Mouse (Mus musculus) brain, adult 2 months (tissue): ENCODE measurements around the gene Mmaa.

ENCODE experiments used
- DNase-seq: peaks from one replicate; pipeline ENCODE4 v3.0.0; 2011; ENCODE audit warnings: low read depth, low spot score

The Mmaa gene

DNA sequence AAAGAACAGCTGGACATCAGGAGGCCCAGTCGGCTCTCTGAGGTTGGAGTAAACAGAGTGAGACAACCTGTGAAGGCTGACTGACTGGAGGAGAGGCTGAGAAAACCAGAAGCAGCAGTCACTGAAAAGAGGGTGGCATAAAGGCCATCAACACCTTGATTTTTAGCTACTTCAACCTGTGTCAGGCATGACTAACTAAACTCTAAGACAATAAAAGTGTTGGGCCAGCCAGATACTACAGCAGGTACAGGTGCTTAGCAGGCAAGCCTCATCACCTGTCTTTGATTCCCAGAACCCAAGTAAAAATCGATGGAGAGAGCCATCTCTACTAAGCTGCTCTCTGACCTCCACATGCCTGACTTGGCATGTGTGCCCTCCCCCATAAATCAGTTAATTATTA is 6.1 kb downstream of the Mmaa start:
- no peak for DNase-seq

DNA sequence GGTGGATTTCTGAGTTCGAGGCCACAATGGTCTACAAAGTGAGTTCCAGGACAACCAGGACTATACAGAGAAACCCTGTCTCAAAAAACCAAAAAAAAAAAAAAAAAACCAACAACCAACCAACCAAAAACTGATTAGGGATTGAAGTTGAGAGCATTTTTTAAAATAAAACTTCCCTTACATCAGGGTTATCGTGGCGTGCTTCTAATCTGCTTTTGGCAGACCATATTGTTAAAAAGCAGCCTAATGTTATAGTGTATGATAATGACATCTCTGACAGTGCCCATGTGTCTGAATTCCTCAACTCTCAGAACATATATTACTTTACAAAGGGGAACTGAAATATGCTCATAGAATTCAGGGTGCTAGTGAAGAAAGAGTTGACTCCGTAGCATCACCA is 6.5 kb downstream of the Mmaa start:
- no peak for DNase-seq

DNA sequence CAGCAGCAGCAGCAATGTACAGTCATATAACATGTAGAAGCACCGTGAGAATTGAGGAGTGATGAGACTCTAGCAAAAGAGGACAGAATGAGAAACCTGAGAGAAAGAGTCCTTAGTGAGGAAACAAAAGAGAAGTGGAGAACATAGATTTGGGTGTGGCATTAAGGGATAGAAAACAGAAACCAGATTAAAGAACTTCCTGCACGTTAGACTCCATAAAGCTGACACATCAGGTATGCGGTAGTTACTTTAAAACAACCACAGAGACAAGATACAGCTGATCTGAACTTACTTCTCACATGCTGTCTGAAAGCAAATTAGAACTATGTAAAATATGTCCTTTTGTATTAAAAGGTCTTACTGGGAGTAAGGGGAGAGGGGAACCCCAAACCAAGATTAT is 8.3 kb downstream of the Mmaa start:
- DNase-seq = no peak

DNA sequence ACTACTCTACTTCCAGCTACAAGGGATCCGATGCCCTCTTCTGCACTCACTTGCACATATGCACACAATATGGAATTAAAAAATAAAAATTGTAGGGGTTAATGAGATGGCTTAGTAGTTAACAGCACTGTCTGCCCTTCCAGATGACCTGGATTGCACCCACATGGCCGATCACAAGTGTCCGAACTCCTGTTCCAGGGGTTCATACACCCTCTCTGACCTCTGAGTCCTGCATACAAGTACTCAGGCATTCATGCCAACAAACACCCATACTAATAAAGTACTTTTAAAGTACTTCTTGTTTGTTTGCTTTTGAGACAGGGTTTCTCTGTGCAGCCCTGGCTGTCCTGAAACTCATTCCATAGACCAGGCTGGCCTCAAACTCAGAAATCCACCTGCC is 10.1 kb downstream of the Mmaa start:
- DNase-seq = no peak

DNA sequence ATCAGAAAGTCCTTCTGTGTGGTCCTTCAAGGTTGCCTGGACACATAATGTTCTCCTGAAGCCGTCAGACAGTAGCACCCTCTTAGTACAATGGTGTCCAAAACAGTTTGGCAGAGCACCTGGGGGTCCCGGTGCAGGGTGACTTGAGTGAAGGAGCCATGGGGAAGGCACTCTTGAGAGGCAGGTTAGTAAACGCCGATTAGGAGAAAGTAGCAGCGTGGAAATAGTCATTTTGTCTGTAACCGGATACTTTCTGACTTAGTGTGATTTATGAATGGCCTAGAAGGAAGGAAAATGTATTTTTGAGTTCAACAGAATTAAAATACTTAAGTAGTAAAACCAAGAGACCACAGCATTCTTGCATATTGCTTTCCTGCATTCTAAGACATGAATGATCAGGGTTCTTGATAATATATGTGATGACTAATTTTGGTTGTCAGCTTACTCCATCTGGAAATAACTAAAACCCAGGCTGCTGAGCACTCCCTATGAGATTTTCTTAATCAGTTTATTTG is 13.3 kb downstream of the Mmaa start:
- DNase-seq = no peak

DNA sequence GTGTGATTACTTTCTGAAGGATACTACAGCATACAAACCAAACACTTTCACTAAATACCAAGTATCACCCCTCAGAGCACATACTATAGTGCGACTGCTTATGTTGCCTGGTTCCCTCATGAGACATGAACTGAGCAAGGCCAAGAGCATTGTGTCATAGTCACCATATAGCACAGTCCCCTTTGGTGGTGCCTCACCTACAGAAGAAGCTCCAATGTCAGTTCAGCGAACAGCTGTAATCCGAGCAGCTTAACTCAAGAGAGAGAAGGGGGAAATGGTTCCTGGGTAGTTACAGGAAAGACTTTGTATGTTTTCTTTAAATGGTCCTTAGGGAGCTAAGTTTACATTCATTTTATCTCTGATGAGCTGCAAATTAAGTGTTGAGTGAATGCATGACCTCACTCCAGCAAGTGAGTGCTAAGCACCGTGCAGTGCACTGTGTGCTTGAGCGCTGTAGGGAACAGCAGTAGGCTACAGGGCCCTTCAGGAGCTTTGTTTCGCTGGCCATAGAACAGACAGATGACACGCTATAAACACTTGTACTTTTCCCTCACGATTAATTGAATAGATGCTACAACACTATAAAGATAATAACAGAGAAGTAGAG is 17.4 kb downstream of the Mmaa start:
- no peak for DNase-seq

DNA sequence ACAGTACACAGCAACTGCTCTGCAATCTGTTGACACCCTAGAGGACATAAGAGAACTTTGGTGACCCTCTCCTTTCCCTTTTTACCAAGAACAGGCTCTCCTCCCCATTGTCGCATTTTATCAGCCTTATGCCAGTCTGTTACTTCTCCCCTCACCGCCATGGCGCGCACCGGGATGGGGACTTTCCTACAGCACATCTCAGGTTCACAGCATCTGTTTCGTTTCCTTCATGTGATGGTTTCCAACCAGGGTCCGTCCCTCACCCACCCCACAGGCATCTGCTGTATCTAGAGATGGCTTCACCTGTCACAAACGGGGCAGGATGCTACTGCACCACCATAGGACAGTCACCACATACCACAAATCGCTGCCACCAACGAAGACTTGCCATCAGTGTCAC is 19.8 kb downstream of the Mmaa start:
- DNase-seq = no peak

DNA sequence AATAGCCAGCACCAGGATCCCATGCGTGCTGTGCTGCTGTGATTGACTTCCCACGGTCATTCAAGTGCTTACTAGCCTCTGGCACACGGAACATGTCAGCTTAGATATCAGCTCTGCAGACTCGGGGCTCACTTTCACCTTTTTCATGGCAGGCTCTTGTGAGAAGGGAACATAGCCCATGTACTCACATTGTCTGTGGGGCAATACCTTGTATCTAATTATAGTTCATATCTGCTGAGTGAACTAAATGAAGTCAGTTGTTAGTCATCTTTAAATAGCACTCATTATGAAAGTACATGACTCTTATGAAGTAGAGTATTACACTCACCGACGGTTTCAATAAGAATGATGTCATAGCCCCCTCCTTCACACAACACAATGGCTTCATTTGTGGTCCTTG is 21.0 kb downstream of the Mmaa start:
- DNase-seq = no peak

DNA sequence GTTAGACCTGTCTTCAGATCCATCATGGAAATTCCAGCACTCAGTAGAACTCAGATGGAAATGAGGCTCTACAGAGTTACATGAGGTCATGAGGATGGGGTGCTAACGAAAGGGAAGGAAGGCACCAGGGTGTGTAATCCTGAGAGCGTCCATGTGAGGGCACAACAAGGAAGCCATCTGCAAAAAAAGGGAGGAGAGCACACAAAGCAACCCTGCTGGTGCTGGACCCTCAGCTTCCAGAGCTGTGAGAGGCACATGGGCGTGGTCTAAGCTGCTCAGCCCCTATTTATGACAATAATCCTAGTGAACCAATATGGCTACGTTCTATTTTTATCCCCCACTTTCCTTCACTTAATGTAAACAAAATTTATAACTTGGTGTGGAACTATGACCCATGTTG is 22.1 kb downstream of the Mmaa start:
- no peak for DNase-seq

DNA sequence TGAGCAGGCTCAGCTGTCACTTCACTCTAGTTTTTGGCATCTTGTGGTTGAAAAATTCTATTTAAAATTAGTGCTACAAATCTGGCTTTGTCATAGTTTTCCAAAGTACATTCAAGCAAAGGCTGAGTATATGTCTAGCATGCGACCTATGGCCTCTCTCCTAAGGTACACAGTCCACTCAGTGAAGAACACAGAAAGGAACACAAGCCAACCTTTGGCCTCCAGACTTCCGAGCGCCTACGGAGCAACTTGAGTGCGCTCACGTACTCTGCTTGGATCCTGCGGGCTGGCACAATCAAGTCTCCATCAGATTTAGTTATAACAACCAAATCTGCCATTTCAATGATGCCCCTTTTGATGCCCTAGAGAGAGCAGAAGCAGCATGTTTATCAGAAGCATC is 25.8 kb downstream of the Mmaa start:
- DNase-seq = no peak

DNA sequence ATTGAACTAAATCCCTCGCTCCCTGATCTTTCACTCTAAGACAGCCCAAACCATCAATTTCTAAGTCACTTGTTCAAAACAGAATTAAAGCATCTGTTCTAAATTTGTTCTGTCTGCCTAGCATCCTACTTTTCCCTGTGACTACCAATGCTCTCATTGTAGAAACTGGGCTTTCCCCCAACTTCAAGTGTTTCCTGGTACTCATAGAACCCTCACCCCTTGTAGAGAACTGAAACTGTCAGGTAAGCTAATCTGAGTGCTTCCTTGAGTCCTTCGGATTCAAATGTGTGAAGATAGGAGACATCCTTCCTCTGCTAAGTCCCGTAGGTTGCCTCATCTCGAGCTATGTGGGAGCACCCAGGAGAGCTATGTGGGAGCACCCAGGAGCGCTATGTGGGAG is 32.8 kb downstream of the Mmaa start:
- no peak for DNase-seq

DNA sequence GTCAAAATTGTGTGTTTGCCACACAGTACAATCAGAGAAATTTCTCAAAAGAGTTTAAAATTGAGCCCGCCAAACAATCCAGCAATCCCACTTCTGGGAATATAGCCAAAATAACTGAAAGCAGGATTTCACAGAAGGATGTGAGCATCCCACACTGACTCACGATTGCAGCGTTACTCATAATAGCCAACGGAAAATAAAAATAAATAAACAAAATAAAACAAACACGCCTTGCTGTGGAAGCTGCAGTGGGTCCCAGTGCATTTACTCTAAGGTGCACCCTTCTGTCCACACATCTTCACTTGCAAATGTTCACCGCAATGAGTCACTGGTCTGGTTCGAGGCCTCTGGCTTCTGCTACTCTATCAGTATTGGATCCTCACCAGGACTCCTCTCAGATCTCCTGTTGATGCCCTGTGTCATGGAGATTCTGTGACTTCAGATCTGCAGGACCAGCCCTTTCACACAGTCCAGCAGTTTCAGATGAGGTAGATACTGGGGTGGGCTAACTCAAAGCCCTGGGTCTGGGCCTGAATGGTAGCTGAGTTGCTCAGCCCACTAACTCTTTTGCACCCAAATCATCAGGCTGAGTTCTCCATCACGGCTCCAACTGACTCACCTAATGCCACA is 38.5 kb downstream of the Mmaa start:
- peak; percentile 24 for DNase-seq

DNA sequence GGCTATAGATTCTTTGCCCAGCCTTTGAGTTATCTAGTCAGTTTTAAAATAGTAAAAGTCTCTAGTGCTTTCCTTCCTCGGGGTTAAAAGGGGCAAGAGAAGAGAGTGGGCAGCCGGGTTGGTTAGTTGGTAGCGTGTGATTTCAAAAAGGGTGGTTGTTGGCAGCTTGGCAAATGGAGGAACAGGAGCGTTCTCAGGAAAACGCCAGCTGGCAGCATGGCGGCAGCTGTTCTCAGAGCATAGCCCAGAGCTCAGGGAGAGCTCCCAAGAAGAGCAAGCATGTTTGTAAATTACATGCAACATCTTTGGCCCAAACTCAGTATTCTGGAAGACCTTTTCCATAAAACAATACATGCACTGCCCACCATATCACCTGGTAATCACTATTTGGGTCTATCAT is 41.0 kb downstream of the Mmaa start:
- DNase-seq = peak; percentile 53

DNA sequence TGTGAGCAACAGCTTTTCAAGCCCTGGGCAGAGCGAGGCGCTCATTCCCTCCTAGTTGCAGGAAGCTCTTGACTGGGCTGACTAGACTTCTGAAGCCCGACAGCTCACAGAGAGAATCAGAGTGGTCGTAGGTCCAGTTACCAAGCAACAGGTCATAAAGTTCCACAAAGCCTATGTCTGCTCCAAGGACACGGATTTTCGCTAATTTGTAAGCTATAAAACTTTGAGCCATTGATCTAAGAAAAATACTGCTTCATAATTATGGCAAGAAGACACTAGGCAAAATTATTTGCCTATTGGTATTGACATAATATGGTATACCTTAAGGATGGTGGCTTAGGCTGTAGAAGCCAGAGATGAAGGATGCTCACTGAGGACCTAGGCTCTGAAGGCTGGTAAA is 46.3 kb downstream of the Mmaa start, which contains the start of gene 1700011L22Rik:
Gene 1700011L22Rik (minus strand): TSS at position 101 of the 400 bp plus-strand sequence.
- no peak for DNase-seq

DNA sequence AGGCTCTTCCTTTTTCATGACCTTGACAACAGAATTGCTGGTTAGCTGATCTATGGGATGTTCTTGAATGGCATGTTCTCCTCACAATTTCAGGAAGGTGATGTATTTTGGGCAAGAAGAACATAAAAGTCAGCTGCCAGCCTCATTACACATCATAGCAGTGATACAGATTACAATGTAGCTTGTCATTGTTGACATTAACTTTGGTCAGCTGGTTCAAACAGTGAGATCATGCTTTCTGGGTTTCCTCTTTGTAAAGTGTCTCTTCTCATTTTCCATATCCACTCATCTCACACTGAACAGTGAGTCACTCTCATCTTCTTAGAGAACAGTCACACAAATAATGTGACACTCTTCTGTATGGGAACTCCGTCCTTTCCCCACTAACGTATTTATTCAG is 51.3 kb downstream of the Mmaa start:
- no peak for DNase-seq

DNA sequence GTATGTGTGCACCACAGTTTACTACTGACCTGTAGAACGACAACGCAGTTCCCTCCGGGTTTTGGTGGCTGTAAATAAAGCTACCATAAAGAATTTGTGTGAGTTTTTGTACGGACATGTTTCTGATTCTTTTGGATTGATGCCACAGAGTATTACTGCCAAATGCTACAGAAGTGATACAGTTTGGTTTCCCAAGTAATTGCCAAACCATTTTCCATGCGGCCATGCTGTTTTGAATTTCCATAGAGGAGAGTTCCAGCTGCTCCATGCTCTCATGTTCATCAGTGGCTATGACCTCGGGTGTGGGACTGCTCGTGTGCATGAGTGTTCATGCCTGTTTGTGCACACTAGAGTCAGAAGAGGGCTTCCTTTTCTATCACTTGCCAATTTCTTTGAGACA is 54.7 kb downstream of the Mmaa start:
- DNase-seq = no peak

DNA sequence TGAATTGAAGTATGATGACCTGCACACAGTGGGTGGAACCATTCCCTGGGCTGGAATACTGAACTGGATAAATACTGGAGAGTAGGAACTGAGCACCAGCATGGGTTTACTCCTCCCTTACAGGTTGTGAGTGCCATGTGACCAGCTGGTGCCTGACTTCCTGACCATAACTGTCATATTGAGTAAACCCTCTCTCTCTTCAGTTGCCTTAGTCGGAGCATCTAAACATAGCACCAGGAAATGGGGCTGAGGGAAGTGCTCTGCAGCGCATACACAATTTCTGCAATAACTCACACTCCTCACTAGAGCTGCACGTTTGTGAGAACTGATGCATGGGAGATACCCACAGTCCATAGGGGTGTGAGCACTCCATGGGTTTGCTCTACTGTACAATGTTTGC is 55.4 kb downstream of the Mmaa start:
- no peak for DNase-seq

DNA sequence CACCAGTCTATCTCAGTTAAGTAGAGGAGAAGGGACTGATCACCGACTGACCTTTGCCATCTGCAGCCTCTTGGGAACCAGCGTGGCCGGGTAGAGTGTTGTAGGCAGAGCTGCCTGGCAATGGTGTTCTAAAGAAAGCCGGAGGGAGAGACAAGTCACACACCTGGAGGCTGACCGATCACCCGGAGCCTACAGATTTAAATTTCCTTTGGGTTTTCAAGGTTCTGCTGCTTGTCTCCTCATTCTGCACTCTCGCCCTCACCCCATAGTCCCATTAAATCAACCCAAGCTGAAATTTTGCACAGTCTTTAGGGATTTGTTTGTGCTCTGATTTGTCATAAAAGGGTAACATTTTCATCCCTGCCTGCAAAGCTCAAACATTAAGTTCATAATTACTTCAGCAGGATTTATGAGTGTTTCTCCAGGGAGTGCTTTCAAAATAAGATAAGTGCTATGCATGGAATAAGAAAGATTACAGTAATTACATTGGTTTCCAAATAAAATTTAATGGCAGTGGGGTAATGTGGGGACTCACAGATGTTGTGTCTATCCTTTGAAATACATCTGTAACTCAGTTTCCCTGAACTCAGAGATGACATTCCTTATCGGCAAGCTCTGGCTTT is 65.4 kb downstream of the Mmaa start:
- DNase-seq = no peak

DNA sequence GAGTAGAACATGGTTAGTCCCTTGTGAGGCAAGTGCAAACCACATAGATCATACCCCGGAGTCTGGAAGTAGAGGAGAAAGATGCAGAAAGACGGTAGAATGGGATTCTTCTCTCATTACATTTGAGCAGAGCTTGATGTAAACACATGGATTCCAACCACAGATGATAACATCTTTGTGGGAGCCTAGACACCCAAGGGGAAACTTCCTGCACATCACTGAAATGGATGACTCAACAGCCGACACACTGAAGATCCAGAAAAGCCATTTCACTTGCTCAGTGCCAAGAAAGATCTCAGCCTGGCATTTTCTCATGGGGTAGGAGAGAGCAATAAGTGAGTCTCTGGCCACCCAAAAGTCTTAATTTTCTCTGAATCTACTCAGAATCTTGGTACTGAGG is 66.8 kb downstream of the Mmaa start:
- no peak for DNase-seq

DNA sequence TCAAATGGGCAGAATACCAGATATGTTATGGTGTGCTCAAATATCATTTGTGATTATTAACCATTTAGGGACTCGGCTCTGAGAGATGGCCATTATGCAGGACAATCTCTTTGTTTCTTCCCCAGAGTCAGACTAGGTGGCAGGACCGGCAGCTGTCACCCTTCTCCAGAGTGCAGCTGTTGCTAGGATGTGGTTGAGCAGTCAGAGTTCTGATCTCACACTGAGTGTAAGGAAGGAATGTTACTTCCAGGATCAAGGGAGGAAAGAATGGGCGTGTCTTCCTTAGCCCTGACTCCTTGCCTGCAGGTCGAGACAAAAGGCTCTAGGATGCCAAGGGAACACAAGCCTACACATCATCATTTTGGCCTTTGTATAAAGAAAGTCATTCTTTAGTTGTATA is 67.5 kb downstream of the Mmaa start:
- no peak for DNase-seq

DNA sequence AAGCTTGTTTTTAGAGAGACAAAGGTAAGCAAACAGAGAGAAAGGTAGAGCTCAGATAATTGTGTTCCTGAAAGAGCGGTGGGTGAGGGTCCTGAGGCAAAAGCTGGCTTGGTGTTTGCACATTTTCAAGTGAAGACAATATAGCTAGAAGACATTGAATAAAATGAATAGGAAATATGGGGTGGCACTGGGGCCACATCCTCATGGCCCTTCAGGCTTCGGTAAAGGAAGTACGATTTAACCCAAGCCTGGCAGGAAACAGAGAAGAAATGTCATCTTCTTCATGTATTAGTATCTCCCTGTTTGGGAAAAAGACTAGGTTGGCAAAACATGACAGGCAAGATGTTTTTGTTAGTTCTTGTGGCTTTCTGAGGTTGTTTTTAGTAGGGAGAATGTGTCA is 68.7 kb downstream of the Mmaa start:
- no peak for DNase-seq

DNA sequence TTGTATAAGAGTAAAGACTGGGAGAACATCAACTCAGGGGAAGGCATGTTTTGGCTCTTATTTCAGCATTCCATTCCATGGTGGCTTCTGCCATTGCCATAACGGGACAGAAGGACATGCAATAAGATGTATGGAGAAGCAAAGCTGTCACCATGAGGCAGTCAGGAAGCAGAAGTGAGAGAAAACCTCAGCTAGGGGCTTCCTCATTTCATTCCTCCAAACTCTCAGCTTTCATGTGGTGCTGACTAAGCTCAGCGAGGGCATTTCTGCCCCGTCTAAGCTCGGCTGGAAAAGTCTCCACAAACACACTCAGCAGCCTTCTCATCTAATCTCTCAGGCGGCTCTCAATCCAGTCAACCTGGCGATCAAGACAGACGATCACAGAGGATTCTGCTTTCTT is 69.2 kb downstream of the Mmaa start:
- no peak for DNase-seq

DNA sequence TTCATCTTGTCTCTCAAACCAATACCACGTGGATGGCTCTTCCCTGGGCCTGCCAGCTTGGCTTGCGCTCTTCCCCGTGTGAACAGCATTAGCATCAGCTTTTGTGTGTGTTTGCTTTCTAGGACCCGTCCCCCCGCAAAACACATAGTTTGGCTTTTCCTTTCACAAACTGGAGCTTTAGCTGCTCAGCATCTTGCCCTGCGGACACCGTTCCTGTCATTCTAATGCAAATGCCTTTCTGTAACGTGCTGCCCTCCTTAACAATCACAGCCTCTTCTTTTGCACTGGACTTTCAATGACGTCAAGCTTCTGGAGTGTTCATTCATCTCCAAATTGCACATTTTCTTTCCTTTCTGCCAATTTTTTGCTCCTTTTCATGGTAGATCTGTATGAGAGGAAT is 70.4 kb downstream of the Mmaa start:
- DNase-seq = no peak
